Mouse (Mus musculus): Measurements from ENCODE around the gene Inava. TPM values are rescaled to one million over a fixed set of nuclear protein-coding genes. Genes with fewer than 3 reads are reported as not detected.

Inava gene
- polyA plus RNA-seq, 1 experiment from 2014 or later: 21.1 TPM

DNA sequence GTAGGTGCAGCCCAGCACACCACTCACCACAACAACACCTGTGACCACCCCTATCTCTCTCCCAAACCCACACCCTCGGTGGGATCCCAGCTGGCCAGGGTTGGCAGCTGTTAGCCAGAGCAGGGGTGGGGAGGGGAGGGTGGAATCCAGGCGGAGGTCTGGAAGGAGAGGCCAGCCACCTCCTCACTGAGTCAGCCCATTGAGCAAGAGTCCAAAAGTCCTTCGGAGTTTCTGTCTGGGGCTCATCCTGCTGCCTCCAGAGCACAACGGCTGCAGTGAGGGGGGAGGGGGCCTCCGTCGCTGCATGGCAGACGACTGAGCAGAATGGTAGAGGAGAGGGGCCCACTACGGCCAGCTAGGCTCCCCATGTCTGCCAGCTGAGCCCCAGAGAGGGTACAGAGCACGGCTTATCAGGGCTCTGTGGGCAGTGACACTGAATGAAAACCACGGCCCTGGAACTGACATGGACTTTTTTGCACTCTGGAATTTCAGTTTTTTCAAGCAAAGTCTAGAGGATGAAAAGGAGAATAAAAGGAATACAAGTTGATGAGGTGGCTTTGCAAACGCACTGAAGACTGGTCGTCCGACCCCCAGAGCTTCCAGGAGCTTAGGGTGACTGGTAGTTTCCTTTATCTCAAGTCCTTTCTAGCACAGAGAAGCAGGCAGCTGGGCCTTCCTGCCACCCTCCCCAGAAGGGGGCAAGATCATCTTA, 5.6 kb downstream of the Inava start:
- H3K36me3 ChIP-seq: peaks cover 48% of the 10 kb centered on the region
- 26% methylated on average over 13 of the region's 13 CpGs for WGBS
- H3K4me3 ChIP-seq: no peak overlapping the region
- H3K27ac ChIP-seq: peak overlapping the region; percentile 15; the same call in 1 of the 2 replicates
- no peaks in the 10 kb centered on the region for H3K9me3 ChIP-seq
- peak overlapping the region; percentile 25 for H3K9ac ChIP-seq
- peaks cover 55% of the 10 kb centered on the region for H3K4me1 ChIP-seq
- ATAC-seq (ENCODE audit: low FRiP score, low read depth): no peak
- peak overlapping the region; percentile 81 for H3K4me2 ChIP-seq (replicated peaks)
- no peaks in the 10 kb centered on the region for H3K27me3 ChIP-seq

- H3K27ac ChIP-seq: 0 out of 2 replicates have a peak overlapping the region, but pooled peaks have one; percentile 15
- no peaks in the 10 kb centered on the region for H3K27me3 ChIP-seq
- no peak overlapping the region for H3K9ac ChIP-seq
- ATAC-seq (ENCODE audit: low FRiP score, low read depth): no peak
- H3K4me3 ChIP-seq: no peak overlapping the region
- H3K9me3 ChIP-seq: no peaks in the 10 kb centered on the region
- peaks cover 53% of the 10 kb centered on the region for H3K4me1 ChIP-seq
- peaks cover 51% of the 10 kb centered on the region for H3K36me3 ChIP-seq
- 83% methylated on average over 4 of the region's 4 CpGs for WGBS
- H3K4me2 ChIP-seq (replicated peaks): no peak overlapping the region
Measured at GRCm38 (mm10) chr1:136227870-136228269, 6.2 kb downstream of the Inava start.

DNA sequence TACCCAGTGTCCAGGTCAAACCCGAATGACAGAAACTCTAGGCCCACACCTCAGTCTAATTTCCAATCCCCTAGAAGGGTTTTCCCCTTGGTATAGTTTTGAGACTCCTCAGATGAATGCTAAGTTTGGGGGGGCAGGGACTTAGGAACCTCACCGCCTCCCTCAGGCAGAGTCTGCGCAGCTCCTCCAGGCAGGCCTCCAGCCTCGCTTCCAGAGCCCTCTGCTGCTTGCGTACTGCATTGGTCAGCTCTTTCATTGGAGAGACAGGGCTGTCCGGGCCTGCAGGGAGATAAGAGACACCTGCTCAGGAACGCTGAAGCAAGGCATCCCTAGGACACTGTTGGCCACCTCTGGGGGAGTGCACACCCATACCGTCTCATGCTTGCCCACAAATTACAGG, 7.4 kb downstream of the Inava start:
- Histone ChIP-seq H3K9me3 (no peaks in the 10 kb centered on the region), H3K4me1 (peaks cover 40% of the 10 kb centered on the region), H3K4me2 (replicated peaks) (no peak overlapping the region), H3K9ac (no peak overlapping the region), H3K36me3 (peaks cover 63% of the 10 kb centered on the region), H3K4me3 (no peak overlapping the region), H3K27ac (no peak overlapping the region), H3K27me3 (no peaks in the 10 kb centered on the region)
- 93% methylated on average over 8 of the region's 8 CpGs for WGBS
- ATAC-seq (ENCODE audit: low FRiP score, low read depth): no peak

GRCm38 (mm10) chr1:136225846-136226245, 8.2 kb downstream of the Inava start:
- H3K9me3 ChIP-seq: no peaks in the 10 kb centered on the region
- no peak for ATAC-seq (ENCODE audit: low FRiP score, low read depth)
- H3K27me3 ChIP-seq: no peaks in the 10 kb centered on the region
- peaks cover 33% of the 10 kb centered on the region for H3K4me1 ChIP-seq
- no peak overlapping the region for H3K27ac ChIP-seq
- H3K36me3 ChIP-seq: peaks cover 71% of the 10 kb centered on the region
- no peak overlapping the region for H3K4me2 ChIP-seq (replicated peaks)
- WGBS: 93% methylated on average over 8 of the region's 8 CpGs
- H3K4me3 ChIP-seq: no peak overlapping the region
- H3K9ac ChIP-seq: no peak overlapping the region

- no peak overlapping the region for H3K9ac ChIP-seq
- H3K9me3 ChIP-seq: no peaks in the 10 kb centered on the region
- ATAC-seq (ENCODE audit: low FRiP score, low read depth): no peak
- H3K4me3 ChIP-seq: no peak overlapping the region
- no peak overlapping the region for H3K4me2 ChIP-seq (replicated peaks)
- H3K27me3 ChIP-seq: no peaks in the 10 kb centered on the region
- 80% methylated on average over 10 of the region's 10 CpGs for WGBS
- peaks cover 91% of the 10 kb centered on the region for H3K36me3 ChIP-seq
- H3K27ac ChIP-seq: no peak overlapping the region
- peaks cover 13% of the 10 kb centered on the region for H3K4me1 ChIP-seq
Measured at GRCm38 (mm10) chr1:136223758-136224342, 10.2 kb downstream of the Inava start.

DNA sequence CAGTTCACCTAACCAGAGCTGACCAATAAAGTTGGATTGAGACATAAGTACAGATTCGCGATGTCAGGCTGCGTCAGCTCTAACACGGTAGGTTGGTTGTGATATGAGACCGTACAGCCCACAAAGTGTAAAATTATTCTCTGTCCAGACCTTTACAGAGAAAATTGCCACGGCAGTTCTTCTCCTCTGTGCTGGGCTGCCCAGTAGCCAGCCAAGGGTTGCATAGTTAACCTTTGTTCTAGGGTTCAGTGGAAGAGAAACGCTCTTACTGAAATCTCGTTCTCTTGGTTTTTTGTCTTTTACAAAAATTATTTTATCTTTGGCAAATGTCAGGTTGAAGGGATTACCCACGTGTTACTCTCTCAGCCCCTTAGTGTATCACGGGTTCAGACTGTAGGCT, 11.7 kb downstream of the Inava start:
- no peak for ATAC-seq (ENCODE audit: low FRiP score, low read depth)
- no peaks in the 10 kb centered on the region for H3K4me1 ChIP-seq
- H3K4me2 ChIP-seq (replicated peaks): no peak overlapping the region
- WGBS: 89% methylated on average over 10 of the region's 10 CpGs
- H3K36me3 ChIP-seq: peaks cover 97% of the 10 kb centered on the region
- no peak overlapping the region for H3K27ac ChIP-seq
- H3K9ac ChIP-seq: no peak overlapping the region
- H3K27me3 ChIP-seq: no peaks in the 10 kb centered on the region
- no peak overlapping the region for H3K4me3 ChIP-seq
- no peaks in the 10 kb centered on the region for H3K9me3 ChIP-seq

- WGBS: 75% methylated on average over 10 of the region's 10 CpGs
- no peak for ATAC-seq (ENCODE audit: low FRiP score, low read depth)
- Histone ChIP-seq H3K9me3 (no peaks in the 10 kb centered on the region), H3K4me2 (replicated peaks) (no peak overlapping the region), H3K9ac (no peak overlapping the region), H3K4me1 (no peaks in the 10 kb centered on the region), H3K27me3 (no peaks in the 10 kb centered on the region), H3K4me3 (no peak overlapping the region), H3K27ac (no peak overlapping the region), H3K36me3 (peaks cover 96% of the 10 kb centered on the region)
Measured at GRCm38 (mm10) chr1:136220037-136220871, 13.8 kb downstream of the Inava start.

- no peak for ATAC-seq (ENCODE audit: low FRiP score, low read depth)
- no peak overlapping the region for H3K4me2 ChIP-seq (replicated peaks)
- no peaks in the 10 kb centered on the region for H3K4me1 ChIP-seq
- H3K9me3 ChIP-seq: no peaks in the 10 kb centered on the region
- peaks cover 66% of the 10 kb centered on the region for H3K36me3 ChIP-seq
- H3K9ac ChIP-seq: no peak overlapping the region
- WGBS: 88% methylated on average over 15 of the region's 15 CpGs
- no peak overlapping the region for H3K27ac ChIP-seq
- H3K4me3 ChIP-seq: no peak overlapping the region
- H3K27me3 ChIP-seq: no peaks in the 10 kb centered on the region
Measured at GRCm38 (mm10) chr1:136214304-136214703, 19.8 kb downstream of the Inava start.

DNA sequence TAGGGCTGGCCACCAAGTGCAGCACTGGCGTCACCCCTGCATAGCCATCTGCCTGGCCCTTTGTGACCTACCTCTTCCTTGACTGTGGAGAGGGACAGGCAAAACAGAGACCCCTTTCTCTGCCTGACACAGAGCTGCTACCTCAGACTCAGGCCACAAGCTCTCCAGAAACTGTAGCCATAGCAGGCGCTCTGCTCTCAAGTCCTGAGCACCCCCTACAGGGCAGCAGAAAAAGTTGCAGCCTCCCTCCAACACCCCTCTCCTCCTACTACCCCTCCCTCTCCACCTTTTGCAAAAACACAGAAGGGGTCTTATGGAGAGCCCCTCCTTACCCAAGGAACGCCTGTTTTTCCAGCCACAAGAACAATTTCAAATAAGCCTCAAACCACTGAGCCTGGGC, 21.3 kb downstream of the Inava start, which contains the start of gene Mroh3:
Gene Mroh3 (minus strand): TSS at position 26 of the 400 bp plus-strand sequence.
- WGBS: 50% methylated on average over 3 of the region's 3 CpGs
- peaks cover 51% of the 10 kb centered on the region for H3K36me3 ChIP-seq
- no peaks in the 10 kb centered on the region for H3K27me3 ChIP-seq
- H3K4me2 ChIP-seq (replicated peaks): no peak within 1 kb of the TSS
- peak; percentile 61 for ATAC-seq (ENCODE audit: low FRiP score, low read depth)
- H3K4me3 ChIP-seq: no peak within 1 kb of the TSS
- no peak within 1 kb of the TSS for H3K9ac ChIP-seq
- H3K27ac ChIP-seq: no peak within 1 kb of the TSS
- no peaks in the 10 kb centered on the region for H3K9me3 ChIP-seq
- no peaks in the 10 kb centered on the region for H3K4me1 ChIP-seq

- Histone ChIP-seq H3K9me3 (no peaks in the 10 kb centered on the region), H3K27me3 (no peaks in the 10 kb centered on the region), H3K4me2 (replicated peaks) (no peak overlapping the region), H3K4me3 (no peak overlapping the region), H3K4me1 (no peaks in the 10 kb centered on the region), H3K27ac (no peak overlapping the region), H3K36me3 (no peaks in the 10 kb centered on the region), H3K9ac (no peak overlapping the region)
- WGBS: 92% methylated on average over 5 of the region's 5 CpGs
- no peak for ATAC-seq (ENCODE audit: low FRiP score, low read depth)
Measured at GRCm38 (mm10) chr1:136190033-136190432, 44.0 kb downstream of the Inava start.

DNA sequence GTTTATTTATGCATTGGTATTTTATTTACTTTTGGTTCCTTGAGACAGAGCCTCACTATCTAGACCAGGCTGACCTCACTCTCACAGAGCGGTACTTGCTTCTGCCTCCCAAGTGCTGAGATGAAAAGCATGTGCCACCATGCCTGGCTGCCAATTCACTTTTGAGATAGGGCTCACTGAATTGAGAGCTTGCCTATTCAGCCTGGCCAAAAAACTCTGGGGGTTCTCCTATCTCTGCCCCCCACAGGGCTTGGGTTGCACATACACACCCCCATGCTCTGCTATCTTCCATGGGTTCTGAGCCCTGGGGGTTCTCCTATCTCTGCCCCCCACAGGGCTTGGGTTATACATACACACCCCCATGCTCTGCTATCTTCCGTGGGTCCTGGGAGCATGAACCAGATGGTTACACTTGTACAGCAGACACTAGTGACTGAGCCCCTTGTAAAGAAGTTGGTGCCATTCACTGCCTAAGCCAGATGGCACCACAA, 54.5 kb downstream of the Inava start:
- 80% methylated on average over 2 of the region's 2 CpGs for WGBS
- Histone ChIP-seq H3K27me3 (no peaks in the 10 kb centered on the region), H3K4me1 (peaks cover under 1% of the 10 kb centered on the region; the same call in 1 of the 2 replicates), H3K27ac (no peak overlapping the region), H3K4me2 (replicated peaks) (no peak overlapping the region), H3K9me3 (no peaks in the 10 kb centered on the region), H3K9ac (no peak overlapping the region), H3K4me3 (no peak overlapping the region), H3K36me3 (peaks cover 21% of the 10 kb centered on the region)
- no peak for ATAC-seq (ENCODE audit: low FRiP score, low read depth)

DNA sequence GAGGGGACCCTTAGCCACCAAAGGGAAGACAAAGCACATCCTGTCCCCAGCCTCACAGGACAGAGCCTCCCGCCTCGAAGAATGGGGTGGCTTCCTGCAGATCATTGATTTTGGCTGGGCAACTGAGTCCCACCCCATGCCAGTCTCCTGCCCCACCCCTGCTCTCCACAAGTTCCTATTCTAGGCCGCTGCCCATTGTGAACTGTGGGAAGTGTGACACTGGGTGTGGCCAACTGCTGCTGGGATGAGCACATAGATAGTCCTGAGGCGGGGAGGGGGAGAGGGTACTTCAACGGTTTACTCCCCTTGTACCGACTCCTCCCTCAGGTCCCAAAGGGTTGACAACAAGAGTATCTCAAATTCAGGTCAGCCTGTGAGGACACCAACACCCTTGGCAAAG, 55.3 kb downstream of the Inava start:
- Histone ChIP-seq H3K36me3 (peaks cover 29% of the 10 kb centered on the region), H3K4me1 (peaks cover 8% of the 10 kb centered on the region), H3K4me3 (no peak overlapping the region), H3K9me3 (no peaks in the 10 kb centered on the region), H3K9ac (no peak overlapping the region), H3K27me3 (no peaks in the 10 kb centered on the region), H3K4me2 (replicated peaks) (no peak overlapping the region), H3K27ac (no peak overlapping the region)
- WGBS: 64% methylated on average over 6 of the region's 6 CpGs
- no peak for ATAC-seq (ENCODE audit: low FRiP score, low read depth)
